Mouse (Mus musculus): ENCODE results near the gene Osbpl10. TPM values are rescaled to one million over a fixed set of nuclear protein-coding genes. Genes with fewer than 3 reads are reported as not detected.

Gene Osbpl10
- total RNA-seq, 4 experiments from 2014 or later, result 39.9 to 46.4 (median 45.2) TPM

DNA sequence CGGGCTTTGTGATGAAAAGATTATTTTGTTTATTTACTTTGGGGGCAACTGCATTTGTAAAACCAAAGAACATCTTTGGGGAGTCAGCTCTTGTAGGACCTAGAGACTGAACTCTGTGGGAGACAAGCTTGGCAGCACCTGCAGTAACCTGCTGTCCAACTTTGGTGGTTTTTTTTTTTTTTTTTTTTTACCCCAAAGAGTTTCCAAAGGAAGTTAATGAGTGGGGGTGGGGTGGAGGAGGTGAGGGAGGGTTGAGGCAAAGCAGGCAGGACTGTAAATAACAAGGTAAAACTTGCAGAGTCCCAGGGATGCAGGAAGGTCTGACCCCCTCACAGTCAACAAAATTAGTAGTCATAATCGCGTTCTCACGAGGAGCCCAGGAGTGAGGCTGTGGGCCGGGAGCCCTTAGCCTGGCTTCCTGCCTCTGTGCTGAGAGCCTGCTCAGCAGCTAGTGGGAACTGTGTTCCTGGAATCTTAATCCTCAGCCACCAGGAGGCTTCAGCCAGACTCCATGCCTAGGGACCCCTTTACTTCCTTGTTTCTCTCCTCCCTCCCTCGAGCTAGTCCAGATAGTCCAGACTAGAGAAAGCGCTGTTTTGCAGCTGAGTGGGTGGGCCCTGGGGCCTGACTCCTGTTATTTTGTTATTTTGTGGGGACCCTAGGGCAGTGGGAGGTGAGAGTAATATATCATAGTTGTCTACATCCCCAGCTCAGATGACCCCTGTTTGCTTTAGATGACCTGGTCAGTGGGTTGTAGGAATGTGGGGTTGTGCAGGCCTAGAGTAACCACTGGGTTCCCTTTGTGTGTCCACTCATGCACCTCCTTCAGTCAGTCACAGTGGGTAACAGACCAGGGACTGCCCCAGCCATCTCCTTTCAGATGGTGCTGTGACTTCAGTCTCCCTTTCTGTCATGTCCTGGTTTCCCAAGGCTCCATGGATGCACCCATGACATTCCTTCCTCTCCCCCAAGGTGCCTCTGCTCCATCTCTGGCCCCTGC lies 236.5 kb downstream of the Osbpl10 start:
- DNase-seq (ENCODE audit: low spot score in 2 of 2), result no peak

DNA sequence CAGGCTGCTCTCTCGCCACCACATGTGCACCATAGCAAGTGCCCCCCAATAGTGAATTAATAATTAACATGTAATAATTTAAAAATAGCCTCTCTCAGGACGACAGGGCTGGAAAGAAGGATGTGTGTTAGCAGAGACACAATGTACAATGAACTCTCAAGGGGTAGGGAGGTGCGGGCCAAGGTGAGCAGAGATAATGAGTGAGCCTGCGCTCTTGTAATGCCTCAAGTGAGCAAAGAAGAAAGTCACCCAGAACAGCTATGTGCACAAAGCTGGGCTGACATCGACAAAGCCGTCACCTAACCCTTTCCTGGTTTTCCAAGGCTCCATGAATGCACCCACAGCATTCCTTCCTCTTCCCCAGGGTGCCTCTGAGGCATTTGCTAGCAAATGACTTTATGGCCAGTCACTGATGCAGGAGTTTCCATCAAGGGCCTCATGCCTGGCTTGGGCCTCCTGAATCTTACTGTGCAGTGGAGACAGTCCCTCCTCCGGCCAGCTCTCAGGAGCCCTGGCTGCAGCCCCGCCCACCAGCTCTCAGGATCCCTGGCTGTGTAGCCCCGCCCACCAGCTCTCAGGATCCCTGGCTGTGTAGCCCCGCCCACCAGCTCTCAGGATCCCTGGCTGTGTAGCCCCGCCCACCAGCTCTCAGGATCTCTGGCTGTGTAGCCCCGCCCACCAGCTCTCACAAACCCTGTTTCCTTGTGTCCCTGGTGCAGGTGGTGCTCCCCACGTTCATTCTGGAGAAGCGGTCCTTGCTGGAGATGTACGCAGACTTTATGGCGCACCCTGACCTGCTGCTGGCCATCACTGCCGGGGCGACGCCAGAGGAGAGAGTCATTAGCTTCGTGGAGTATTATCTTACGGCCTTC lies 237.7 kb downstream of the Osbpl10 start:
- DNase-seq (ENCODE audit: low spot score in 2 of 2), result no peak

DNA sequence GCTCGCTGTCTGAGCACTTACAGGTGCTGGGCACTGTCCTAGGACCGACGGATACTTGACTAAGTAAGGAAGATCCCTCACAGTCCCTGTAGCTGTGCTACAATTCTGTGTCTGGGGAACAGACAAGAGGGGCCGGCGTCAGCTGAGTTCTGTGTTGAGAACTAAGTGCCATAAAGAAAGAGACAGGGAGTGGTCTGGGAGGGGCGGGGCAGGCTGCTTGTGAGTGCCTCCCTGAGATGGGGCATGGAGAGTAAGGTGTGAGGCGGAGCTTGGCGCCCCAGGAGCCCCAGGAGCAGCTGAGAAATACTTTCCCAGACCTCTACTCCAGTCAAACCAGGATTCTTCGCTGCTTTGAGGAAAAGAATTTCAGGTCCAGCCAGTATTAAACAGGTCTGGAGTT lies 239.6 kb downstream of the Osbpl10 start:
- no peak for DNase-seq (ENCODE audit: low spot score in 2 of 2)

DNA sequence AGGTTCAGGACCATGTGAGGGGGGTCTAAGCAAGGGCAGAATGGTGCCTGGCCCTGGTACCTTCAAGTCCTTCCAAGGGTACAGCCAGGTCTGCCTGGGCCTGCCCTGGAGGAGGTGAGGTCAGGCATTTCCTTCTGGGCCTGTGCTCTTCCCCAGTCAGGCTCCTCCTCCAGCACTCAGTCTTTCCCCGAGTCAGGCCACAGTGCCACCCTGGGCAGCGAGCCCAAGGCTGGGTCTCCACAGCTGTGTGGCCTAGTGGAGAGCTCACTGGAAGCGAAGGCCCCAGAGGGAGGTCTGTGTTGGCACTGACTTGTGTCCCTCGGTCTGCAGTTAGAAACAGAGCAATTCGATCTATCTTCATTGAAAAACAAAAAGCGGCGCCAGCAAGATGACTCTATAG lies 242.1 kb downstream of the Osbpl10 start:
- DNase-seq (ENCODE audit: low spot score in 2 of 2), result no peak

DNA sequence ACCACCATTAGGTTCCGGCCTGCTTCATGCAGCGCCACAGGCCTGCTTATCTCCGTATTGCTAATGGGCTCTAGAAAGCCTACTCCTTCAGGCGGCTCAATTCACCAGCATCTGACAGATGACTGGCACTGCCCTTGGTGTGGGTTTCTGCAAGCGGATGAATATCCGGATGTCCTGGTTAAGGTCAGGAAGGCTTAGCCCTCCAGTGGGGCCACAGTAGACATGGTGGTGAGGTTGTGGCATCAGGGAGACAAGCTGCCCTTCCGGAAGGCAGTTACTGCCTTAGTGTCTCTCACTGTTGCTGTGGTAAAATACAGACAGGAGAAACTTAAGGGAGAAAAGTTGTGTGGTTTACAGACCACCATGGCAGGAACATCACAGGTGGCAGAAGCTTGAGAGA lies 242.9 kb downstream of the Osbpl10 start:
- DNase-seq (ENCODE audit: low spot score in 2 of 2), result no peak

DNA sequence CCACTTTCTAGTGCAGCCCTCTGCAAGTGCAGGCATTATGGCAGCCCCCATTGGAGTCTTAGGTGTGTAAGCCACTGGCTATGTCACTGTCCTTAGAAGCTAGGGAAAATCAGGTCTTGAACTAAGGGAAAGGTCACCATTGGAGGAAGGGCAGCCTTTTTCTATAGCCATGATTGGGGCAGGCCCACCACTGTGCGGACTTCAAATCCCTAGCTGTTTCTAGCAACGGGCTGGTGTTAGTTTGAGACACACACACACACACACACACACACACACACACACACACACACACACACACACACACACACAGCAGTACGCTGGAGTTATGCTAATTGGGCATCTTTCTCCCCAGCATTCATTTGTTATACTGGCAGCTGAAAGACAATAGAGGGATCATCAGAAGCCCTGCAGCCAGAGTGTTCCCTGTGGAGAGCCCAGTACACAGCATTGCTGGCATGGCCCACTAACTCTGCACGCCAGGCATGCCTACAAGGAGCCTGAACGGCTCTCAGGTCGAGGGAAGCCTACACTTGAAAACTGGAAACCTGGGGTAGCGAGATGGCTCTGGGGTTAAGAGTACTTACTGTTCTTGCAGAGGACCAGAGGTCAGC lies 246.5 kb downstream of the Osbpl10 start:
- no peak for DNase-seq (ENCODE audit: low spot score in 2 of 2)

DNA sequence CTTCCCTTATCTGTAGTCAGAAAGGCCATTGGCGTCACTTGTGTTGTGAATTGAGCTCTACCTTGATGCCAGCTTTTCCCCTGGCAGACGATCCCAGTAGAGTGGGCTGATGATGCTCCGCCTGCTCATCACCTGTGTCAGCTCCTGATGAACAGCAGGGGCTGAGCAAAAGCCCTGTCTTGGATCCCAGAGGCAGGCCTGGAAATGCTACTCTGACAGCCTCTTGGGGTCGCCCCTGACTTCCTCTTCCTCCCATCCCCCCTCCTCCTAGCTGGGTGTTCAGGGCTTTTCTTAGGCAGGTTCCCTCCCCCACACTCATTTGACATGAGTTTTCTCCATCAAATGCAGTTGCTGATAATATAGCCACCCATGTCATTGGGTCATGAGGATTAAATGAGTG lies 250.8 kb downstream of the Osbpl10 start:
- DNase-seq (ENCODE audit: low spot score in 2 of 2), result no peak

DNA sequence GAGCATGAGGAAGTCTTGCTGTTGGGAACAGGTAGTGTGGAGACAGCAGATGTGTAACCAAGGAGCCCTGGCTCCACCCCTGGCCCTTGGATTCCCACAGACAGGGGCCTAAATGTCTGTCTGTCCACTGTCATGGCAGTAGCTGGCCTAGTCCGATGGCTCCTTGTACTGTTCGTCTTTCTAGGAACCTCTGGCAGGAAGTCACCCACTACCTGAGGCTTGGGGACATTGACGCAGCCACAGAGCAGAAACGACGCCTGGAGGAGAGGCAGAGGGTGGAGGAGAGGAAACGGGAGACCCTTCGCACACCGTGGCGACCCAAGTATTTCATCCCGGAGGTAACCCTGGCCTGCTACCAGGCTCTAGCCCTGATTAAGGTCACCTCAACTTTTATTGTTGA lies 251.3 kb downstream of the Osbpl10 start:
- DNase-seq (ENCODE audit: low spot score in 2 of 2), result no peak

DNA sequence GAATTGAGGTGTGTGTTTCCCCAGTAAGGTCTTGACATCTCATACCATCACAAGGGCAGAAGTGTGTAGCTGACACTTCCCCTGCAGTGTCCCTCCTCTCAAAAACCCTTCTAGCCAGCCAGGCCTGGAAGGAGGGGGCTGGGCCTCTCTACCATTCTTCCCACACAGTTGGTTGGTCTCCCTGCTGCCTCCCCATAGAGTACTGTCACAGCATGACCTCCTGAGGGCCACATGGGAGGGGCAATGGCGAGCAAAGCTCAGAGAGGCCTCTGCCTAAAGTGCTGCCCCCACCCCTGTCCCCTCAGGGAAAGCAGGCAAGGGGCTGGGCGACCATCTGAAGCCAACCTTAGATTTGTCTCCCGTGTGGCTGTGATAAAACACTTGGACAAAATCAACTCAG lies 251.8 kb downstream of the Osbpl10 start:
- no peak for DNase-seq (ENCODE audit: low spot score in 2 of 2)

DNA sequence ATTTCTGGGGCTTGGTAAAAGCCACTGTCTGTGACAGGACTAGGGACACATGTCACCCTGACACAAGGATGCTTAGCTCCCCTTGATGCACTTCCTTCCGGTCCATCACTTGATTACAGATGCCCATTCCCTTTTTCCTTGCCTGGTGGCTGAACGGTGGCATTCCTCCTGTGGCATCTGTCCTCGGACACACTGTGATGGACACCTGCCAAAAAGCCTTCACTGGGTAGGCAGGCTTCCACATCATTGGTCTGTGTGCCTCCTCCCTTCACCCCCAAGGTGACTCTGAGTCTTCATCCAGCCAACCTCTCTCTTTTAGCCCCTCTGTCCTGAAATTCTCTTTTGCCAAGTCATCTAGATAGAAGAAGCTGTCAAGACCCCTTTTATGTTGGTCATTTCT lies 253.1 kb downstream of the Osbpl10 start:
- no peak for DNase-seq (ENCODE audit: low spot score in 2 of 2)

DNA sequence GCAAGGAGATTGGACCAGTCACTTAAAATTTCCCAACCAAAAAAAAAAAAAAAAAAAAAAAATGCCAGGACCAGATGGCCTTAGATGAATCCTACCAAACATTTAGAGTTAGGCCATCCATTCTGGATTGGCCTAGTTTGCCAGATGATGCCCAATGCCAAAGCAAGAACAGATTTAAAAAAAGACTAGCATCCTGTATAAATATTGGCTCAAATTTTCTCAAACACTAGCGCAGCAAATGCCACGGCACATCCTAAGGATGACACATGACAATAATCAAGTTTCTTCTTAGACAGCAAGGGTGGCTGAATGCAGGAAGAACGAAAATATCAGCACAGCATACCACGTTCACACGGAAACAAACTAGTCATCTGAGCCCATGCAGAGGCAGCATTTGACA lies 255.4 kb downstream of the Osbpl10 start:
- no peak for DNase-seq (ENCODE audit: low spot score in 2 of 2)

DNA sequence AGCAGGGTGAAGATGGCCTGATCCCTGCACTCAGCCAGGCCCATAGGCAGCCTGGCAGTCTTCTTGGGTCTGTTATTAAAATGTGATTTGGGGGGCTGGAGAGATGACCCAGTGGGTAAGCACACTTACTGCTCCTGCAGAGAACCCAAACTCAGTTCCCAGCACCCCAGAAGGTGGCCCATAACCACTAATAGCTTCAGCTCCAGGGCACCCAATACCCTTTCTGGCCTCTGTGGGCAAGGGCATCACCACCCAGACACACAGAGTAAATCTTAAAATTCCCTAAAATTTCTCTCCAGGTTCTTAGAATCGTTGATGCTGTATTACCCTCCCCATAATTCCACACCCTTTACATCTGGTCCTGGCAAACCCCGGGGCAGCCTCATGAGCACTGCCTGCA lies 256.2 kb downstream of the Osbpl10 start:
- DNase-seq (ENCODE audit: low spot score in 2 of 2), result no peak

DNA sequence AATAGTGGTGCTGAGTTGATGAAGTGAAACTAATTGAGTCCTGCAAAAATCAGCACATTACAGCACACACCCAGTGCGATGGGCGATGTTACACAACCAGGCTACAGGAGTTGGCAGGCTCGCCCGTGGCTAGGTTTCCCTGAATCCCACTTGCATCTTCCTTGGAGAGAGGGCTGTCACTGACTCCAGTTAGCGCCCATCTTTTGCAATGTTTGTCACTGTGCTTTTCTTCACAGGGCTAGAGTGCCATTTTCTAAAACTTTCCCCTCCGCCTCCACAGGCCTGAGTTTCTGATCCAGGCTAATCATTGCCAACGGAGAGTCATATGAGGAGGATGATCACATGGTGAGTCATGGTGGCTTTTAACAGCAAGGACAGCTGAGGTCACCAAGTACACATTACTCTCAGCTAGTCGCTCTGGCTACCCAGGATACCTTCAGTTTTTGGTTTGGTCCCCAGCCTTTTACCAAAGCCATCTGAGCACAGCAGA lies 258.0 kb downstream of the Osbpl10 start:
- no peak for DNase-seq (ENCODE audit: low spot score in 2 of 2)

DNA sequence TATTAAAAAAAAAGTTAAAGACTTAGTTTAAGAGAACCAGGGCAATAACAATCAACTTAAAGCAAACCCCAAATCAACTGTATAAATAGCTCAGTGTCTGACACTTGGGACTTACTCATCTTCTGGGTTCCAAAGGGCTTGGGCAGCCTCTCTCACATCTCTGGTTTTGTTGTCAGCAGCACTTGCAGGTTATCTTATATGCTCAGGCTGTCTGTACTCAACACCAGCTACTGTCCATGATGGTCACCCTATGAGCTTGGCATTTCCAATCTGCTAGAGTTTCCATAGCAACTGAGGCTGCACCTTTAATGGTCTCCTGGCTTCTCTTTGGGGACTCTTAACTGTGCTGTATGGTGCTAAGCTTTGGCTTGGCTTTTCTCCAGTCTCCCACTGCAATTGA lies 259.6 kb downstream of the Osbpl10 start:
- DNase-seq (ENCODE audit: low spot score in 2 of 2), result no peak

DNA sequence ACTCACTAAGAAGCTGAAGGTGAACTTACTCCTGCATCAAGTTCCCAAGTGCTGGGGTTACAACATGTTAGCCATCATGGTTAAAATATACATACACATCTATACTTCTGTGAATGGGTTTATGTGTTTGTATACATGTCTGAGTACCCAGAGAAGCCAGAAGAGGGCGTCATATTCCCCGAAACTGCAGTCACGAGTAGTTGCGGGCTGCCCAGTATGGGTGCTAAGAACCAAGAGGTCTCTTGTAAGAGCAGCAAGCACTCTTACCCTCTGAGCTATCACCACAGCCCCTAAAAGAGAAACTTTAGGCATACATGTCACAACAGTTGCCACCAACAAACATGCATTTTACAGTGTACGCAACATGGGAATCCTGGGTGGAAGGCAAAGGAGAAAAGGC lies 261.5 kb downstream of the Osbpl10 start:
- DNase-seq (ENCODE audit: low spot score in 2 of 2), result no peak

DNA sequence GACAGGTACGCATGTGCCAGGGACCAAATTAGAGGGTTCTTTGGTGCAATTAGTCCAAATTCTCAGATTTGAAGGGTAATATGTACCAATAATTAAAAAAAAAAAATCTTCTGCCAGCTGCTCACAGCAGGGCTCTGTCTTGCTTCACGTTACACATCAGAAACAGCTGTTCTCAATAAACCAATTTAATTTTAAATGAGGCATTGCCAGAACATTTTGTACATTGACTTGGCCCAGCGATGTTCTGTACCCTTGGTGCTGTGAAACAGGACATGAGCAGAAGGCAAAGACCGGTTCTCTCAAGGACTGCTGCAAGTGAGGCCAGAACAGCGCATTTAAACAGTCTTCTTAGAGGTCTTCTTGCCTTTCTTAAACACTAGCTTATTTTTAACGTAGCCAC lies 265.3 kb downstream of the Osbpl10 start:
- DNase-seq (ENCODE audit: low spot score in 2 of 2), result no peak

DNA sequence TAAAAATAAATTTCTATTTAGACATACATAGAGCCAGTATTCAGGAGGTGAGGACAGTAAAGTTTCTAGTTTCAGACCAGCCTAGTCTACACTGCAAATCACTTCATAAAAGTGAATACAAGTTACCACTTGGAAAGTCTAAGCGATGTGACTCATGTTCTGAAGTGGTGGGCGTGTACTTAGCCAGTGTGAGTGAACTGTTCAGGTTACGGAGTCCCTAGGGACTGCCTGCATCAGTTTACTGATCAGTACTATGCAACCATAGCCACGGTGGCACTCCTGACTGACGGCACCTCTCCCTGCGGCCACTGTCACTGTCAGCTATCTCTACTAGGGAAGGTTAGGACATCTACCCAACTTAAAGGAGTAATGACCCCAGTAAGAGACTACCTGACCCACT lies 266.7 kb downstream of the Osbpl10 start:
- no peak for DNase-seq (ENCODE audit: low spot score in 2 of 2)

DNA sequence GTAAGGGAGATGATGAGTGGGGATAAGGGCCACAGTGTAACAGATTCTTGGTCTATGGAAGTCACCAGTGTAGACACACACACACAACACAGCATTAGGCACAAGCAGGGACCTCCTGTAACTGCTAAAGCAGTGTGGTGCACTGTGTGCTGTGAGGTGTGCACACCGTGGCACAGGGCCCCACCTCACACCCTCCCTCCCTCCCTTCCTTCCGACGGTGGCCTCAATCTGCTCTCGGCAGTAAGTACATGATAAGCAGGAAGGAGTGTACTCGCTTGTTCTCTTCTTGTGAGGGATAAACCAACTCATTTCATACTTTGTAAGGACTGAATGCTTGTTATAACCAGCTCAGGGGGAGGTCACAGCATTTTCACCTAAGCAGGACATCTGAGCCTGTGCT lies 270.8 kb downstream of the Osbpl10 start:
- DNase-seq (ENCODE audit: low spot score in 2 of 2), result no peak

DNA sequence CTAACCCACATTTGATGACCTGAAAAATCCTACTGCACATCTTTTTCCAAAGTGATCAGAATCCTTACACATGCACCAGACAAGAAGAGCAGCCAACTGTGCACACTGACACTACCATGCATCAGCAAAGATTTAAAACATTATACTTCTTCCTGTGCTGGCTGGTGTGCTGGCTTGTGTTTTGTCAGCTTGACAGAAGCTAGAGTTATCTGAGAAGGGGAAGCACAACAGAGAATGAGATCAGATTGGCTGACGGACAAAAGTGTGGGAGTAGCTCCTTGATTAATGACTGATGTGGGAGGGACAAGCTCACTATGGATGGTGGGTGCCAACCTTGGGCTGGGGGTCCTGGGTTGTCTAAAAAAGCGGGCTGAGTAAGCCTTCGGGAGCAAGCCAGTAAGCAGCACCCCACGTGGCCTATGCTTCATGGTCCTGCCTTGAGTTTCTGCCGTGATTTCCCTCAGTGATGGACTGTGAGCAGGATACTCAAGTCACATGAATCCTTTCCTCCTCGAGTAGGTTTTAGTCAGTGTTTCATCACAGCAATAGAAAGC lies 279.4 kb downstream of the Osbpl10 start:
- DNase-seq (ENCODE audit: low spot score in 2 of 2), result no peak

DNA sequence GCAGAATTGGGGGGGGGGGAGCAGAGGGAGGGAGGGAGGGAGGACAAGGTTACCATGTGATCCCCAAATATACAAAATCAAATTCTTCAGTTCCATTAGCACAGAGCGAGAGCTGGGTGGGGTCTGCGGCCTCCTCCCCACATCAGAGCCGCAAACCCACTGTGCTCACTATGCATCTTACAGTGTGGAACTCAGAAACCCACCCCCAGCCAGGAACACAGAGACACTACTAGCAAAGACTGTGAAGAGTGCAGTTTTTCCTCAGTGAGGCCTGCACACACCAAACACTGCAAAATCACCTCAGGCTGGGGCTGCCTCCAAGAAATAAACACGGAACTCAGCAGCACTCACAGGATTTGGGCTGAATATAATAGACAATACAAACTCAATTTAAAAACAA lies 281.5 kb downstream of the Osbpl10 start:
- DNase-seq (ENCODE audit: low spot score in 2 of 2), result no peak

DNA sequence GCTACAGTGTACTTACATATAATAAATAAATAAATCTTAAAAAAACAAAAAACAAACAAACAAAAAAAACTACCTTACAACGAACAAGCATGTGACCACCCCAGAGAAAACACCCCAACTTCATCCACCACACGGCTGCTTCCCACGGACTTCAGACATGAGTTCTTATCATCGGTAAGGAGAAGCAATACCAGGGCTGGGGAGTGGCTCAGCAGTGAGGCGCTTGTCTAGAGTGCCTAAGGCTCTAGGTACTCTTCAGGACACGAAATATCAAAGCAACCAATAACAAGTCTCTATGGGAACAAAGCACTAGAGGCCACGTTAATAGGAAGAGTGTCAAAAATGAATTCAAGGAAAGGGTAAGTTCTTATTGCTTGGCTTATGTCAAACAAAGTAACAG lies 282.1 kb downstream of the Osbpl10 start:
- DNase-seq (ENCODE audit: low spot score in 2 of 2), result no peak

Measured in left cerebral cortex, adult 8-10 months (tissue).